ENCODE assay signal across 9 mouse cellular contexts in genomic region chr10:19781365-19781764, GRCm38 (mm10).
A peak's percentile ranks its signal among the peaks of the same experiment; 100 is the strongest.
DNase-seq lines count a peak whose midpoint lies in the region; ATAC-seq and TF ChIP-seq lines count a peak whose summit lies in the region.
"Had no signal": no experiment of that assay in that cellular context is flagged by ENCODE, and none has a peak within 500 bp of the region (broad histone marks: within the 10 kb centered on the region; RNA-seq: fewer than 3 reads in every experiment).

No protein-coding gene starts in this region.

- no peak overlapping the region for H3K4me3 ChIP-seq in neural tube, embryonic 15.5 days (replicated peaks)
- no peak overlapping the region for H3K4me3 ChIP-seq in liver, postnatal 0 days (ENCODE audit: low read depth, low read length)
- no peak overlapping the region for H3K4me3 ChIP-seq in stomach, postnatal 0 days (ENCODE audit: low read depth, low read length)
- H3K4me3 ChIP-seq in midbrain, embryonic 15.5 days: no peak overlapping the region
- H3K4me3 ChIP-seq: neural tube, embryonic 12.5 days had no signal

- intact Hi-C loops in gastrocnemius, postnatal 36 days (cut with DNase I): no loop called here

- peak; percentile 29 for DNase-seq in gastrocnemius, postnatal 10 days
- DNase-seq in gastrocnemius, postnatal 36 days: no peak
- peak; percentile 14 for DNase-seq in neural tube, embryonic 10.5 days (ENCODE audit: extremely low spot score, low spot score)
- peak; percentile 77 for DNase-seq in adrenal gland, postnatal 10 days
- peak; percentile 64 for DNase-seq in liver, postnatal 0 days
- peak; percentile 28 for DNase-seq in stomach, postnatal 0 days (ENCODE audit: low spot score)

- H3K27me3 ChIP-seq in neural tube, embryonic 15.5 days (replicated peaks): no peaks in the 10 kb centered on the region
- no peaks in the 10 kb centered on the region for H3K27me3 ChIP-seq in liver, postnatal 0 days (ENCODE audit: insufficient read depth, low read length)
- H3K27me3 ChIP-seq in stomach, postnatal 0 days (ENCODE audit: control insufficient read depth, insufficient read depth, low read length): no peaks in the 10 kb centered on the region
- no peaks in the 10 kb centered on the region for H3K27me3 ChIP-seq in midbrain, embryonic 15.5 days (replicated peaks)
- H3K27me3 ChIP-seq: neural tube, embryonic 12.5 days had no signal

- WGBS in neural tube, embryonic 15.5 days: 89% methylated on average over 5 of the region's 5 CpGs
- 68% methylated on average over 5 of the region's 5 CpGs for WGBS in liver, postnatal 0 days (ENCODE audit: insufficient replicate concordance)
- WGBS in stomach, postnatal 0 days: 83% methylated on average over 5 of the region's 5 CpGs
- 90% methylated on average over 5 of the region's 5 CpGs for WGBS in midbrain, embryonic 15.5 days

- H3K4me1 ChIP-seq in neural tube, embryonic 15.5 days: 0 out of 2 replicates have a peak, but pooled peaks cover 2% of the 10 kb centered on the region
- no peaks in the 10 kb centered on the region for H3K4me1 ChIP-seq in liver, postnatal 0 days (ENCODE audit: insufficient read depth)
- no peaks in the 10 kb centered on the region for H3K4me1 ChIP-seq in stomach, postnatal 0 days (replicated peaks; ENCODE audit: control insufficient read depth, insufficient read depth)
- H3K4me1 ChIP-seq in midbrain, embryonic 15.5 days: no peaks in the 10 kb centered on the region
- H3K4me1 ChIP-seq: neural tube, embryonic 12.5 days had no signal

- H3K4me2 ChIP-seq in neural tube, embryonic 15.5 days: no peak overlapping the region
- no peak overlapping the region for H3K4me2 ChIP-seq in liver, postnatal 0 days (ENCODE audit: low read depth, low read length)
- no peak overlapping the region for H3K4me2 ChIP-seq in stomach, postnatal 0 days (replicated peaks; ENCODE audit: low read depth)
- H3K4me2 ChIP-seq in midbrain, embryonic 15.5 days: no peak overlapping the region
- H3K4me2 ChIP-seq: neural tube, embryonic 12.5 days had no signal

- no peaks in the 10 kb centered on the region for H3K36me3 ChIP-seq in neural tube, embryonic 15.5 days
- no peaks in the 10 kb centered on the region for H3K36me3 ChIP-seq in liver, postnatal 0 days (replicated peaks; ENCODE audit: insufficient read depth, low read length)
- no peaks in the 10 kb centered on the region for H3K36me3 ChIP-seq in stomach, postnatal 0 days (ENCODE audit: control insufficient read depth, insufficient read depth, low read length)
- no peaks in the 10 kb centered on the region for H3K36me3 ChIP-seq in midbrain, embryonic 15.5 days (replicated peaks)
- H3K36me3 ChIP-seq: neural tube, embryonic 12.5 days had no signal

- no peak overlapping the region for H3K9ac ChIP-seq in neural tube, embryonic 15.5 days (replicated peaks)
- H3K9ac ChIP-seq in liver, postnatal 0 days (replicated peaks): no peak overlapping the region
- H3K9ac ChIP-seq in stomach, postnatal 0 days (ENCODE audit: low read length): no peak overlapping the region
- H3K9ac ChIP-seq in midbrain, embryonic 15.5 days: no peak overlapping the region
- H3K9ac ChIP-seq: neural tube, embryonic 12.5 days had no signal

- peak; percentile 71 for TF ChIP-seq CTCF in liver, postnatal 0 days (IDR thresholded peaks at IDR 0.05; ENCODE audit: low read depth)
- TF ChIP-seq CTCF in stomach, postnatal 0 days (IDR thresholded peaks at IDR 0.05; ENCODE audit: low read depth): peak; percentile 66

- H3K9me3 ChIP-seq in neural tube, embryonic 15.5 days (replicated peaks): no peaks in the 10 kb centered on the region
- H3K9me3 ChIP-seq in liver, postnatal 0 days (ENCODE audit: low read length): no peaks in the 10 kb centered on the region
- H3K9me3 ChIP-seq in stomach, postnatal 0 days (ENCODE audit: control insufficient read depth, low read length): no peaks in the 10 kb centered on the region
- no peaks in the 10 kb centered on the region for H3K9me3 ChIP-seq in midbrain, embryonic 15.5 days
- H3K9me3 ChIP-seq: neural tube, embryonic 12.5 days had no signal

- H3K27ac ChIP-seq in neural tube, embryonic 15.5 days (replicated peaks): no peak overlapping the region
- no peak overlapping the region for H3K27ac ChIP-seq in liver, postnatal 0 days (ENCODE audit: low read depth)
- H3K27ac ChIP-seq in stomach, postnatal 0 days (replicated peaks): no peak overlapping the region
- no peak overlapping the region for H3K27ac ChIP-seq in midbrain, embryonic 15.5 days
- H3K27ac ChIP-seq: neural tube, embryonic 12.5 days had no signal

- ATAC-seq in neural tube, embryonic 15.5 days (ENCODE audit: low FRiP score): no peak
- no peak for ATAC-seq in liver, postnatal 0 days
- no peak for ATAC-seq in stomach, postnatal 0 days (ENCODE audit: low FRiP score, low TSS enrichment)
- no peak for ATAC-seq in midbrain, embryonic 15.5 days (replicated peaks)

- TF ChIP-seq EP300 in liver, postnatal 0 days (IDR thresholded peaks at IDR 0.05; ENCODE audit: low read depth): no peak
- no peak for TF ChIP-seq EP300 in stomach, postnatal 0 days (optimal IDR thresholded peaks at IDR 0.05)

Comparison
In these comparisons a context has a peak if more than half of its experiments do, and no peak if none do; other contexts are left out.
1. DNase-seq: peak in gastrocnemius, postnatal 10 days (single experiment), neural tube, embryonic 10.5 days (single experiment), adrenal gland, postnatal 10 days (single experiment), liver, postnatal 0 days (single experiment) and stomach, postnatal 0 days (single experiment); none in gastrocnemius, postnatal 36 days (0 of 2).